Mouse (Mus musculus): ENCODE results near the gene Nup205. TPM values are rescaled to one million over a fixed set of nuclear protein-coding genes. Genes with fewer than 3 reads are reported as not detected.

Gene Nup205
- polyA plus RNA-seq, 1 experiment from 2014 or later: 17.8 TPM

DNA sequence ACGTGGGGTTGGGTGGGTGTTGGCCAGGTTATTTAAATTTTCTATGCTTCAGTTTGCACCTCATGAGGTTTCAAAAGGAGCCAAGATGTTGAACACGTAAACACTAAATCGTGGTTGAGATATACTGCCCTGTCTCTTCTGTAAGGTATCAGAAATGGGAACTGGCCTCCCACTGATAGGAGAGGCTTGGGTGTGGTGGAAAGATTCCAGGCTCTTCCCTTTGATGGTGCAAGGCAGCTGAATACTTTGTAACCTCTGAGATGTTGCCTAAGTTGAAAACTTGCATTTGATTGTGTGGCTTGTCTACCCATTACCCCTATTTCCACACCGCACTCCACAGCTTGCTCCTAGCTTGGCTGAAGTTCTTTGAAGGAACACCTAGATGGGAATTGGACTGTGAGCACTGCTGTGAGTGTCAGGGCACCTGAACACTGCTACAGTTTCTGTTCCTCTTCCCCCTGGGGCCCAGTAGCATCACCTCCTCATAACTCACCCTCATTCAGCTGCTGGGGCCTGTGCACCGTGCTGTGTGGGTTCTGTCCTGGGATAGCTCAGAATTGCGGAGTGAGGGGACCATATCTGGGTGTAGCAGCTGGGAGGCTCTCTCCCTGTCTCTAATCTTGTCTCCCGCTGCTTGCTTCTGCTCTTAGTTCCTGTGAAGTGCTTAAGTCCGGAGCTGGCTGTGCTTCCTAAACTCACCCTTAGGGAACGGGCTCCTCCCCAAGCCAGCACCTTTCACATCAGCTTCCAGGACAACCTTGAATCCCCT, 77.1 kb downstream of the Nup205 start:
- WGBS (ENCODE audit: insufficient replicate concordance): 17% methylated on average over 9 of the region's 9 CpGs
- Histone ChIP-seq H3K4me2 (ENCODE audit: low read depth, low read length) (peak overlapping the region; percentile 65), H3K9ac (ENCODE audit: low read depth, low read length) (peak overlapping the region; percentile 96), H3K9me3 (replicated peaks; ENCODE audit: control insufficient read depth, low read length) (no peaks in the 10 kb centered on the region), H3K4me1 (ENCODE audit: control insufficient read depth, low read depth, low read length) (peaks cover 48% of the 10 kb centered on the region), H3K27me3 (ENCODE audit: control insufficient read depth, insufficient read depth, low read depth, low read length) (no peaks in the 10 kb centered on the region), H3K4me3 (ENCODE audit: low read depth, low read length) (peak overlapping the region; percentile 89), H3K27ac (ENCODE audit: low read length) (peak overlapping the region; percentile 100), H3K36me3 (ENCODE audit: control insufficient read depth, insufficient read depth) (no peaks in the 10 kb centered on the region; the same call in none of the 2 replicates)
- ATAC-seq (ENCODE audit: low read depth): peak; percentile 84

DNA sequence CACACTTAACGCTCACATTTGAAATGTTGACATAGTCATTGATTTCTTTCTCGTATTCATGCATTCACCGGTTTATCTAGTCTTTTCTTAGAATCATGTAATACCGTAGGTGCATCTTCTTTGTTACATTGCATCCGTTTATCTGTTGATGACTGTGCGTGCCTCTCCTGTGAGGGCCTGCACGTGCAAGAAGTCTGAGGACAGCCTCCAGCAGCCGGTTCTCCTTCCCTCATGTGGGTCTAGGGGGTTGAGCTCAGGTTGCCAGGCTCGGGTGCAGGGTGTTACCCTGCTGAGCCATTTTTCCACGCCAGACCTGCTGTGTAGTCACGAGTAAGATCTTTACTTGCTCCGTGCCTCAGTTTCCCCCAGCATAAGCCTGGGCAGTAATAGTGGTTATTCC, 77.8 kb downstream of the Nup205 start:
- 29% methylated on average over 12 of the region's 12 CpGs for WGBS (ENCODE audit: insufficient replicate concordance)
- peaks cover 54% of the 10 kb centered on the region for H3K4me1 ChIP-seq (ENCODE audit: control insufficient read depth, low read depth, low read length)
- H3K36me3 ChIP-seq (ENCODE audit: control insufficient read depth, insufficient read depth): peaks cover 1% of the 10 kb centered on the region
- H3K27me3 ChIP-seq (ENCODE audit: control insufficient read depth, insufficient read depth, low read depth, low read length): no peaks in the 10 kb centered on the region
- peak overlapping the region; percentile 65 for H3K4me2 ChIP-seq (ENCODE audit: low read depth, low read length)
- peak overlapping the region; percentile 86 for H3K9ac ChIP-seq (ENCODE audit: low read depth, low read length)
- H3K4me3 ChIP-seq (ENCODE audit: low read depth, low read length): peak overlapping the region; percentile 89
- H3K9me3 ChIP-seq (replicated peaks; ENCODE audit: control insufficient read depth, low read length): no peaks in the 10 kb centered on the region
- H3K27ac ChIP-seq (ENCODE audit: low read length): peak overlapping the region; percentile 100
- peak; percentile 27 for ATAC-seq (ENCODE audit: low read depth)

DNA sequence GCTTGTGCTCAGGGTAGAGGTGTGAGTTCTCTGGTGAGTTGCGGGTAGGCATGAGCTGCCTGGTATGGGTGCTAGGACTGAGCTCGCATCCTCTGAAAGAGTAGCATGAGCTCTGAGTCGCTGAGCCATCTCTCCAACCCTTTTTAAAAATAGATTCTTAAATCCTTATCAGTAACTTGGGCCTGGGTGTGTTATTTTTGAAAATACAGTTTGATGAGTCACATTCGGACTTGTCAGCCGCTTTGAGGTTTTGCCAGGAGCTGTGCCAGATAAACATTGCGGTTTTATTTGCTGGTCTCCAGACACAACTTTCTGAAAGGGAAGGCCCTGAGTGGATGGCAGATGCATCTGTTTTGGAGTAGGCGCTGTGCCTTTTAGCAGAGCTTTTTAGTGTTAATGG, 79.5 kb downstream of the Nup205 start:
- Histone ChIP-seq H3K4me1 (ENCODE audit: control insufficient read depth, low read depth, low read length) (peaks cover 57% of the 10 kb centered on the region), H3K27ac (ENCODE audit: low read length) (peak overlapping the region; percentile 100), H3K9ac (ENCODE audit: low read depth, low read length) (peak overlapping the region; percentile 86), H3K27me3 (ENCODE audit: control insufficient read depth, insufficient read depth, low read depth, low read length) (no peaks in the 10 kb centered on the region), H3K4me2 (ENCODE audit: low read depth, low read length) (peak overlapping the region; percentile 65), H3K36me3 (ENCODE audit: control insufficient read depth, insufficient read depth) (peaks cover 18% of the 10 kb centered on the region), H3K9me3 (replicated peaks; ENCODE audit: control insufficient read depth, low read length) (no peaks in the 10 kb centered on the region), H3K4me3 (ENCODE audit: low read depth, low read length) (peak overlapping the region; percentile 89)
- WGBS (ENCODE audit: insufficient replicate concordance): 10% methylated on average over 7 of the region's 7 CpGs
- ATAC-seq (ENCODE audit: low read depth): peak; percentile 33

DNA sequence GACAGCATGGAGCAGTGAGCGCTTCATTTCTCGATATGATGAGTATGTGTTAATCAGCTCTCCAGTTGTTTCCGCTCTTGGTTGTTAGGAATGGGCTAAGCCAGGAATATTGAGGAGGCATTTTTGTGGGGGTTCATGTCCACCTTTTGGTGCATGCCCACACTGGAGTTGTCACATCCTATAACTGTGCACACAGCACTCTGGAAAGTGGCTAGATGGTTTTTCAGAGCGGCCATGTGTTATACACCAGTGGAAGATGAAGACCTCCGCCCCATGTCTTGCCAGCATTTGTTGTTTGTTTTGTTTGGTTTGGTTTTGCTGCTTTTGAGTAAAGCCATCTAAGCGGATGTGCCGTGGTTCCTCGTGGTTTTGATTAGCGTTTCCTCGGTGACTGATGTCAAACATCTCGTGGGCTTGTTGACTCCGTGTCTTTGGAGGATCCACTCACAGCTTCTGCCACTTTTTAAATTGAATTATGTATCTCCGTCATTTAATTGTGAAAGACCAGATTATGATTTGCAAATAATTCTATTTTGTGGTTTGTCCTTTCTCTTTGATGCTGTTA, 80.5 kb downstream of the Nup205 start:
- peak overlapping the region; percentile 86 for H3K9ac ChIP-seq (ENCODE audit: low read depth, low read length)
- H3K27me3 ChIP-seq (ENCODE audit: control insufficient read depth, insufficient read depth, low read depth, low read length): no peaks in the 10 kb centered on the region
- H3K9me3 ChIP-seq (replicated peaks; ENCODE audit: control insufficient read depth, low read length): no peaks in the 10 kb centered on the region
- peak overlapping the region; percentile 65 for H3K4me2 ChIP-seq (ENCODE audit: low read depth, low read length)
- peaks cover 51% of the 10 kb centered on the region for H3K4me1 ChIP-seq (ENCODE audit: control insufficient read depth, low read depth, low read length)
- 56% methylated on average over 13 of the region's 13 CpGs for WGBS (ENCODE audit: insufficient replicate concordance)
- H3K36me3 ChIP-seq (ENCODE audit: control insufficient read depth, insufficient read depth): peaks cover 27% of the 10 kb centered on the region
- ATAC-seq (ENCODE audit: low read depth): no peak
- peak overlapping the region; percentile 100 for H3K27ac ChIP-seq (ENCODE audit: low read length)
- H3K4me3 ChIP-seq (ENCODE audit: low read depth, low read length): peak overlapping the region; percentile 89

DNA sequence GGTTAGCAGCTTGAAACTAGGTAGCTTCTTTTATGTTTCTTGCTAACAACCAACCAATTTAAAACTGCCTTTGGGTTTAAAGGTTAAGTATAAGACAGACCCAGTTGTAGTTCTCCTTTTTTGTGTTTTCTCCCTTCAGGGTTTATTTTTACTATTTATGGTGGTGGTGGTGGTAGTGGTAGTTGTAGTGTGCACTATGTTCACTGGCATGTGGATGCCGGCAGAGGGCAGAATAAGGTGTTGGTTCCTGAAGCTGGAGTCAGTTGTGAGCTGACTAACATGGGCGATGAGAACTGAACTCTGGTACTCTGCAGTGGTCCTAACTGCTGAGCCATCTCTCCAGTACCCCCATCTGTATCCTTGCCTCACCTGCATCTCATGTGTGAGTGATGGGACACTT, 81.7 kb downstream of the Nup205 start:
- Histone ChIP-seq H3K27ac (ENCODE audit: low read length) (no peak overlapping the region), H3K9me3 (replicated peaks; ENCODE audit: control insufficient read depth, low read length) (no peaks in the 10 kb centered on the region), H3K36me3 (ENCODE audit: control insufficient read depth, insufficient read depth) (peaks cover 39% of the 10 kb centered on the region), H3K4me3 (ENCODE audit: low read depth, low read length) (0 out of 2 replicates have a peak overlapping the region, but pooled peaks have one; percentile 6), H3K9ac (ENCODE audit: low read depth, low read length) (no peak overlapping the region), H3K4me1 (ENCODE audit: control insufficient read depth, low read depth, low read length) (peaks cover 49% of the 10 kb centered on the region), H3K27me3 (ENCODE audit: control insufficient read depth, insufficient read depth, low read depth, low read length) (no peaks in the 10 kb centered on the region), H3K4me2 (ENCODE audit: low read depth, low read length) (peak overlapping the region; percentile 37)
- 85% methylated on average over 2 of the region's 2 CpGs for WGBS (ENCODE audit: insufficient replicate concordance)
- no peak for ATAC-seq (ENCODE audit: low read depth)

GRCm38 (mm10) chr6:35259526-35259925, 82.3 kb downstream of the Nup205 start:
- H3K9ac ChIP-seq (ENCODE audit: low read depth, low read length): 0 out of 2 replicates have a peak overlapping the region, but pooled peaks have one; percentile 30
- WGBS (ENCODE audit: insufficient replicate concordance): 62% methylated on average over 5 of the region's 5 CpGs
- H3K9me3 ChIP-seq (replicated peaks; ENCODE audit: control insufficient read depth, low read length): no peaks in the 10 kb centered on the region
- peaks cover 46% of the 10 kb centered on the region for H3K4me1 ChIP-seq (ENCODE audit: control insufficient read depth, low read depth, low read length)
- no peak for ATAC-seq (ENCODE audit: low read depth)
- H3K27me3 ChIP-seq (ENCODE audit: control insufficient read depth, insufficient read depth, low read depth, low read length): no peaks in the 10 kb centered on the region
- no peak overlapping the region for H3K4me3 ChIP-seq (ENCODE audit: low read depth, low read length)
- peaks cover 40% of the 10 kb centered on the region for H3K36me3 ChIP-seq (ENCODE audit: control insufficient read depth, insufficient read depth)
- H3K27ac ChIP-seq (ENCODE audit: low read length): 0 out of 2 replicates have a peak overlapping the region, but pooled peaks have one; percentile 12
- H3K4me2 ChIP-seq (ENCODE audit: low read depth, low read length): peak overlapping the region; percentile 37; the same call in 1 of the 2 replicates

- Histone ChIP-seq H3K4me3 (ENCODE audit: low read depth, low read length) (no peak overlapping the region), H3K4me2 (ENCODE audit: low read depth, low read length) (no peak overlapping the region), H3K9me3 (replicated peaks; ENCODE audit: control insufficient read depth, low read length) (no peaks in the 10 kb centered on the region), H3K9ac (ENCODE audit: low read depth, low read length) (no peak overlapping the region), H3K27ac (ENCODE audit: low read length) (no peak overlapping the region), H3K36me3 (ENCODE audit: control insufficient read depth, insufficient read depth) (peaks cover 40% of the 10 kb centered on the region), H3K27me3 (ENCODE audit: control insufficient read depth, insufficient read depth, low read depth, low read length) (no peaks in the 10 kb centered on the region), H3K4me1 (ENCODE audit: control insufficient read depth, low read depth, low read length) (peaks cover 36% of the 10 kb centered on the region)
- ATAC-seq (ENCODE audit: low read depth): no peak
- 76% methylated on average over 7 of the region's 7 CpGs for WGBS (ENCODE audit: insufficient replicate concordance)
Measured at GRCm38 (mm10) chr6:35260531-35260930, 83.3 kb downstream of the Nup205 start.

DNA sequence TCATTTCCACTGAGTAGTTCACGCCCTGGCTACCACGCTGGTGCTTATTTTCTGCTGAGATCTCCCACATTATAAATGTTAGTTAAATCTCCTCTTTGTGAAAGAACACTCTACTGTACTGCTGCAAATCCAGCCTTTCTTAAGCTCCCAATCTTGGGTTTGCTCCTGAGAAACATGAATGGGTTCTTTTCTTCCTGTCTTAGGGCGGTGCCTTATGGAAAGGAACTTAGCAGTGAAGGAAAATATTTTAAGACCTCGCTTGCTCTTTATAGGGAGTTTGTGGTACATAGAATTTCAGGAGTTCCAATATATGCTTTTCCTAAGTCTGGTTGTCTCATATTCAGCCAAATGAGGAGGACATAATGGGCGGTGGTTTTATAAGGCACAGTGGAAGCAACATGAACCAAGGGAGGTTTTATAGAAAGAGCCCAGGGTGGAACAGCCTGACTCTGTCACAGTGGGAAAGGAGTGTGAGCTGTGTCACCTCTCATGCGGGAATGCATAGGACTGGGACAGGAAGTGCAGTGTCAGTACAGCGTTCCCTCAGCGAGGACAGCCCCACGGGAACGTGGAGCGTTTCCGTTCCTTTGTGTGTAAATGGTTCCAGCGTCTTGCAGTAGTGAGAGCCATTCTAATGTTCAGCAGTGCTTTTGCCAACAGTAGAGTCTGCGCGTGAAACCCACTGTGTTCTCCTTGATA, 88.5 kb downstream of the Nup205 start:
- Histone ChIP-seq H3K4me2 (ENCODE audit: low read depth, low read length) (no peak overlapping the region), H3K4me3 (ENCODE audit: low read depth, low read length) (no peak overlapping the region), H3K4me1 (ENCODE audit: control insufficient read depth, low read depth, low read length) (peaks cover 2% of the 10 kb centered on the region), H3K36me3 (ENCODE audit: control insufficient read depth, insufficient read depth) (peaks cover 31% of the 10 kb centered on the region), H3K9me3 (replicated peaks; ENCODE audit: control insufficient read depth, low read length) (no peaks in the 10 kb centered on the region), H3K9ac (ENCODE audit: low read depth, low read length) (no peak overlapping the region), H3K27me3 (ENCODE audit: control insufficient read depth, insufficient read depth, low read depth, low read length) (no peaks in the 10 kb centered on the region), H3K27ac (ENCODE audit: low read length) (no peak overlapping the region)
- WGBS (ENCODE audit: insufficient replicate concordance): 77% methylated on average over 15 of the region's 15 CpGs
- ATAC-seq (ENCODE audit: low read depth): no peak
